Comparison of ENCODE assay signal across 30 mouse cellular contexts in genomic region chr2:25541644-25542367, GRCm38 (mm10). TPM values are rescaled to one million over a fixed set of nuclear protein-coding genes. Genes with fewer than 3 reads are reported as not detected.
A peak's percentile ranks its signal among the peaks of the same experiment; 100 is the strongest.
DNase-seq lines count a peak whose midpoint lies in the region; ATAC-seq and TF ChIP-seq lines count a peak whose summit lies in the region.
"Had no signal": no experiment of that assay in that cellular context is flagged by ENCODE, and none has a peak within 500 bp of the region (broad histone marks: within the 10 kb centered on the region; RNA-seq: fewer than 3 reads in every experiment).

No protein-coding gene starts in this region.

- TF ChIP-seq CTCF in gastrocnemius, adult 2 months (IDR thresholded peaks at IDR 0.05) = no peak
- no peak for TF ChIP-seq CTCF in kidney, postnatal 0 days (IDR thresholded peaks at IDR 0.05; ENCODE audit: low read depth)

- no peak overlapping the region for H3K4me2 ChIP-seq in kidney, postnatal 0 days (ENCODE audit: low read length)
- H3K4me2 ChIP-seq: forebrain, embryonic 12.5 days; hindbrain, embryonic 12.5 days; liver, embryonic 12.5 days; neural tube, embryonic 15.5 days; stomach, embryonic 15.5 days had no signal

- no peaks in the 10 kb centered on the region for H3K9me3 ChIP-seq in kidney, postnatal 0 days (replicated peaks; ENCODE audit: low read length)
- no peaks in the 10 kb centered on the region for H3K9me3 ChIP-seq in megakaryocyte, embryonic 14.5 days
- H3K9me3 ChIP-seq: forebrain, embryonic 12.5 days; hindbrain, embryonic 12.5 days; liver, embryonic 12.5 days; neural tube, embryonic 15.5 days; stomach, embryonic 15.5 days had no signal

- H3K9ac ChIP-seq in kidney, postnatal 0 days (ENCODE audit: low read depth, low read length) = no peak overlapping the region
- H3K9ac ChIP-seq: forebrain, embryonic 12.5 days; forebrain, postnatal 0 days; hindbrain, embryonic 12.5 days; liver, embryonic 12.5 days; liver, postnatal 0 days; neural tube, embryonic 15.5 days; stomach, embryonic 15.5 days had no signal

- H3K27me3 ChIP-seq in kidney, postnatal 0 days (ENCODE audit: insufficient read depth, low read length) = no peaks in the 10 kb centered on the region
- H3K27me3 ChIP-seq in megakaryocyte, embryonic 14.5 days (replicated peaks) = no peaks in the 10 kb centered on the region
- H3K27me3 ChIP-seq: forebrain, embryonic 12.5 days; hindbrain, embryonic 12.5 days; liver, embryonic 12.5 days; neural tube, embryonic 15.5 days; stomach, embryonic 15.5 days had no signal

- peak overlapping the region; percentile 2; the same call in 1 of the 2 replicates for H3K27ac ChIP-seq in gastrocnemius, adult 2 months
- peak overlapping the region; percentile 82 for H3K27ac ChIP-seq in kidney, postnatal 0 days
- H3K27ac ChIP-seq: forebrain, embryonic 12.5 days; hindbrain, embryonic 12.5 days; layer of hippocampus, adult 2 months; left cerebral cortex, adult 2 months; liver, embryonic 12.5 days; neural tube, embryonic 15.5 days; stomach, embryonic 15.5 days had no signal

- intact Hi-C loops in gastrocnemius, adult 2 months (cut with DNase I) = no loop called here

- WGBS in kidney, postnatal 0 days = 37% methylated on average over 10 of the region's 10 CpGs

- no peak overlapping the region for H3K4me3 ChIP-seq in gastrocnemius, adult 2 months
- no peak overlapping the region for H3K4me3 ChIP-seq in kidney, postnatal 0 days (replicated peaks; ENCODE audit: low read depth, low read length)
- H3K4me3 ChIP-seq in megakaryocyte, embryonic 14.5 days (replicated peaks) = peak overlapping the region; percentile 42
- H3K4me3 ChIP-seq: forebrain, embryonic 12.5 days; hindbrain, embryonic 12.5 days; layer of hippocampus, adult 2 months; left cerebral cortex, adult 2 months; liver, embryonic 12.5 days; neural tube, embryonic 15.5 days; stomach, embryonic 15.5 days had no signal

- peaks cover 8% of the 10 kb centered on the region; the same call in 1 of the 2 replicates for H3K4me1 ChIP-seq in kidney, postnatal 0 days (replicated peaks; ENCODE audit: insufficient read depth, low read length)
- peaks cover 52% of the 10 kb centered on the region for H3K4me1 ChIP-seq in megakaryocyte, embryonic 14.5 days

- peaks cover 14% of the 10 kb centered on the region; the same call in 1 of the 2 replicates for H3K36me3 ChIP-seq in kidney, postnatal 0 days (ENCODE audit: insufficient read depth, low read length)
- H3K36me3 ChIP-seq in megakaryocyte, embryonic 14.5 days (replicated peaks; ENCODE audit: low read length) = peaks cover 68% of the 10 kb centered on the region

- no peak for DNase-seq in gastrocnemius, adult 2 months
- no peak for DNase-seq in gastrocnemius, postnatal 4 days (ENCODE audit: low spot score in 2 of 2)
- DNase-seq in kidney, postnatal 0 days (ENCODE audit: low spot score) = no peak
- DNase-seq in kidney, adult 11 months = no peak
- DNase-seq in cerebellum, adult 9-10 months = no peak
- DNase-seq: adrenal gland, adult 2 months; adrenal gland, postnatal 36 days; cerebellum, adult 18-20 months; cerebellum, postnatal 14 days; forebrain, postnatal 0 days; gastrocnemius, postnatal 10 days; liver, postnatal 0 days; midbrain, embryonic 14.5 days; retina, postnatal 1 day; right cerebral cortex, postnatal 14 days had no signal

- ATAC-seq in kidney, postnatal 0 days (replicated peaks; ENCODE audit: low FRiP score, low read depth) = 0 out of 2 replicates have a peak, but pooled peaks have one; percentile 4
- ATAC-seq in megakaryocyte, adult 5-6 weeks (ENCODE audit: poor library complexity, severe bottlenecking) = no peak
- ATAC-seq: activated CD4-positive, CD25-positive, alpha-beta regulatory T cell, adult 4 months; forebrain, postnatal 0 days; intestine, postnatal 0 days; liver, embryonic 12.5 days; liver, postnatal 0 days; lung, postnatal 0 days had no signal

RNA-seq across cellular contexts. Expression of gene Traf2, which starts 4.9 kb away (rescaled TPM):
- total RNA-seq in gastrocnemius, adult 2 months (2021) = 10 to 100 TPM; 12.4 to 13.1 TPM
- 10 to 100 TPM; 15.7 to 16.5 TPM for total RNA-seq in gastrocnemius, postnatal 4 days (2021)
- polyA plus RNA-seq in kidney, postnatal 0 days (2015; fragmentation: Nextera tagmentation; extraction: Ambion mirVana) = 24.4 and 28.1 TPM in 2 replicates
- polyA plus RNA-seq in megakaryocyte, embryonic 14.5 days (2012; ENCODE audit: insufficient read depth, low replicate concordance) = 0.78 and 7.0 TPM in 2 replicates
- 9.1 and 9.4 TPM in 2 replicates for total RNA-seq in megakaryocyte, adult 5-6 weeks (2015)
- total RNA-seq in megakaryocyte, adult 5-6 weeks (2017) = 12.6 and 15.3 TPM in 2 replicates

RNA-seq across cellular contexts. Expression of gene Edf1, which starts 15.8 kb away (rescaled TPM):
- 100 to 1,000 TPM; 152 to 179 TPM for total RNA-seq in gastrocnemius, adult 2 months (2021)
- total RNA-seq in gastrocnemius, postnatal 4 days (2021) = 100 to 1,000 TPM; 173 to 196 TPM
- 351 and 379 TPM in 2 replicates for polyA plus RNA-seq in kidney, postnatal 0 days (2015; fragmentation: Nextera tagmentation; extraction: Ambion mirVana)
- 316 and 1,404 TPM in 2 replicates for polyA plus RNA-seq in megakaryocyte, embryonic 14.5 days (2012; ENCODE audit: insufficient read depth, low replicate concordance)
- total RNA-seq in megakaryocyte, adult 5-6 weeks (2015) = 155 and 171 TPM in 2 replicates
- 133 and 145 TPM in 2 replicates for total RNA-seq in megakaryocyte, adult 5-6 weeks (2017)

RNA-seq across cellular contexts. Expression of gene Mamdc4, which starts 32.8 kb away (rescaled TPM):
- 1 to 10 TPM; 1.6 to 4.0 TPM for total RNA-seq in gastrocnemius, adult 2 months (2021)
- 1 to 10 TPM; 2.3 to 2.5 TPM for total RNA-seq in gastrocnemius, postnatal 4 days (2021)
- 0.59 and 0.85 TPM in 2 replicates for polyA plus RNA-seq in kidney, postnatal 0 days (2015; fragmentation: Nextera tagmentation; extraction: Ambion mirVana)
- polyA plus RNA-seq in megakaryocyte, embryonic 14.5 days (2012; ENCODE audit: insufficient read depth, low replicate concordance) = 0.75 TPM in 1 of 2 replicates, not detected in the other
- total RNA-seq in megakaryocyte, adult 5-6 weeks (2015) = 0.09 and 2.3 TPM in 2 replicates
- 0.15 and 5.0 TPM in 2 replicates for total RNA-seq in megakaryocyte, adult 5-6 weeks (2017)
- total RNA-seq: monocyte, adult 5-6 weeks had no signal

RNA-seq across cellular contexts. Expression of gene Phpt1, which starts 33.2 kb away (rescaled TPM):
- total RNA-seq in gastrocnemius, adult 2 months (2021) = 10 to 100 TPM; 52.7 to 64.7 TPM
- total RNA-seq in gastrocnemius, postnatal 4 days (2021) = 10 to 100 TPM; 43.0 to 44.8 TPM
- 197 TPM in 2 replicates for polyA plus RNA-seq in kidney, postnatal 0 days (2015; fragmentation: Nextera tagmentation; extraction: Ambion mirVana)
- polyA plus RNA-seq in megakaryocyte, embryonic 14.5 days (2012; ENCODE audit: insufficient read depth, low replicate concordance) = 4.7 TPM in 1 of 2 replicates, not detected in the other
- 12.7 and 15.1 TPM in 2 replicates for total RNA-seq in megakaryocyte, adult 5-6 weeks (2015)
- 8.4 and 11.8 TPM in 2 replicates for total RNA-seq in megakaryocyte, adult 5-6 weeks (2017)

RNA-seq across cellular contexts. Expression of gene Ajm1, which starts 39.8 kb away (rescaled TPM):
- not detected for total RNA-seq in gastrocnemius, adult 2 months (2021)
- under 1 TPM; 0.07 to 0.08 TPM for total RNA-seq in gastrocnemius, postnatal 4 days (2021)
- 0.15 and 0.16 TPM in 2 replicates for polyA plus RNA-seq in kidney, postnatal 0 days (2015; fragmentation: Nextera tagmentation; extraction: Ambion mirVana)
- 0.44 and 0.85 TPM in 2 replicates for polyA plus RNA-seq in megakaryocyte, embryonic 14.5 days (2012; ENCODE audit: insufficient read depth, low replicate concordance)
- total RNA-seq in megakaryocyte, adult 5-6 weeks (2015) = not detected in 2 replicates
- not detected in 2 replicates for total RNA-seq in megakaryocyte, adult 5-6 weeks (2017)
- total RNA-seq: granulocyte monocyte progenitor cell, adult 5-6 weeks; monocyte, adult 5-6 weeks had no signal
- polyA plus RNA-seq: heart, embryonic 14.5 days; liver, embryonic 12.5 days; liver, postnatal 0 days; lung, postnatal 0 days had no signal
